In the genomic region with DNA sequence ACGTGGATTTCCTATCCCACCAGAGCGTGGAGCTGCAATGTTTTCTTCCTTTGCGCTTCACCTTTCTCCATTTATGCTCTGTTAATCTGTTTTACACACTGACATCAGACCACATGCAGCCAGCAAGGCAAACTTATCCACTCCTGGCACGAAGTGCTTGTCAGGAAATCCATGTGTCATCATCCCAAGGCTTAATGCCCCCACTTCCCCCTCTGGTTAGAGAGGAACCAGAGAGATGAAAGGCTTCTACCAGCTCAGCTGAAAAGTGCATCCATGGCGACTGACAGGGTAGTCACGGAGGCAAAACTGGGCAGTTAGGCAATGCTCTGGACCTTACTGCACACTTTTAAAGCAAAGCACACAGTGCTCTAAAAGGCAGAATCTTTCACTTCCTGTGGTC, we compare ENCODE assay signal across 10 mouse cellular contexts.
DNase-seq lines count a peak whose midpoint lies in the region; ATAC-seq and TF ChIP-seq lines count a peak whose summit lies in the region.
"Had no signal": no experiment of that assay in that cellular context is flagged by ENCODE, and none has a peak within 500 bp of the region (broad histone marks: within the 10 kb centered on the region; RNA-seq: fewer than 3 reads in every experiment).

No protein-coding gene starts in this region.

- H3K36me3 ChIP-seq in midbrain, embryonic 15.5 days (replicated peaks): 0 out of 2 replicates have a peak, but pooled peaks cover 7% of the 10 kb centered on the region
- no peaks in the 10 kb centered on the region for H3K36me3 ChIP-seq in midbrain, postnatal 0 days (ENCODE audit: insufficient read depth, low read length)
- peaks cover 45% of the 10 kb centered on the region for H3K36me3 ChIP-seq in embryonic facial prominence, embryonic 14.5 days (ENCODE audit: control insufficient read depth, insufficient read depth, low read length)
- H3K36me3 ChIP-seq in forebrain, embryonic 11.5 days (ENCODE audit: control insufficient read depth, insufficient read depth, low read length): peaks cover 12% of the 10 kb centered on the region; the same call in 1 of the 2 replicates

- H3K9ac ChIP-seq in midbrain, embryonic 15.5 days: no peak overlapping the region
- H3K9ac ChIP-seq in midbrain, postnatal 0 days (replicated peaks; ENCODE audit: low read length, poor library complexity, severe bottlenecking): no peak overlapping the region
- no peak overlapping the region for H3K9ac ChIP-seq in embryonic facial prominence, embryonic 14.5 days (ENCODE audit: low read depth, low read length)
- no peak overlapping the region for H3K9ac ChIP-seq in forebrain, embryonic 11.5 days (ENCODE audit: low read length)
- H3K9ac ChIP-seq: hindbrain, embryonic 13.5 days; midbrain, embryonic 13.5 days had no signal

- H3K27me3 ChIP-seq in midbrain, embryonic 15.5 days (replicated peaks): no peaks in the 10 kb centered on the region
- H3K27me3 ChIP-seq in midbrain, postnatal 0 days (ENCODE audit: insufficient read depth, low read length): no peaks in the 10 kb centered on the region
- H3K27me3 ChIP-seq in embryonic facial prominence, embryonic 14.5 days (replicated peaks; ENCODE audit: control insufficient read depth, insufficient read depth, low read length): no peaks in the 10 kb centered on the region
- H3K27me3 ChIP-seq in forebrain, embryonic 11.5 days (ENCODE audit: control insufficient read depth, insufficient read depth, low read length): no peaks in the 10 kb centered on the region
- H3K27me3 ChIP-seq: hindbrain, embryonic 13.5 days; midbrain, embryonic 13.5 days had no signal

- peak; percentile 7 for DNase-seq in gastrocnemius, postnatal 25 days
- no peak for DNase-seq in gastrocnemius, adult 8-10 months (ENCODE audit: low spot score in 2 of 2)
- DNase-seq in midbrain, postnatal 0 days (ENCODE audit: low spot score): no peak
- DNase-seq in embryonic facial prominence, embryonic 14.5 days (ENCODE audit: low spot score): peak; percentile 75
- DNase-seq in skeletal muscle tissue, adult 2 months (ENCODE audit: low read depth, low spot score): peak; percentile 25
- DNase-seq in T-cell, adult 2 months (ENCODE audit: low spot score): no peak
- no peak for DNase-seq in forebrain, embryonic 11.5 days (ENCODE audit: low spot score)

- no peak; the same call in 1 of the 2 replicates for TF ChIP-seq CTCF in midbrain, postnatal 0 days (IDR thresholded peaks at IDR 0.05)

- H3K27ac ChIP-seq in midbrain, embryonic 15.5 days: 0 out of 2 replicates have a peak overlapping the region, but pooled peaks have one; percentile 7
- H3K27ac ChIP-seq in midbrain, postnatal 0 days (ENCODE audit: low read depth, low read length): no peak overlapping the region
- H3K27ac ChIP-seq in embryonic facial prominence, embryonic 14.5 days (replicated peaks; ENCODE audit: low read depth, low read length): peak overlapping the region; percentile 56
- H3K27ac ChIP-seq in forebrain, embryonic 11.5 days (ENCODE audit: low read depth, low read length): no peak overlapping the region
- H3K27ac ChIP-seq: hindbrain, embryonic 13.5 days; midbrain, embryonic 13.5 days had no signal

- no peak for ATAC-seq in midbrain, embryonic 15.5 days (replicated peaks)
- no peak for ATAC-seq in midbrain, postnatal 0 days (ENCODE audit: low FRiP score)
- ATAC-seq in embryonic facial prominence, embryonic 14.5 days (ENCODE audit: low read depth): peak; percentile 65; the same call in 1 of the 2 replicates
- ATAC-seq in forebrain, embryonic 11.5 days (replicated peaks; ENCODE audit: low FRiP score): no peak
- ATAC-seq: midbrain, embryonic 13.5 days had no signal

- no peaks in the 10 kb centered on the region for H3K9me3 ChIP-seq in midbrain, embryonic 15.5 days
- no peaks in the 10 kb centered on the region for H3K9me3 ChIP-seq in midbrain, postnatal 0 days (ENCODE audit: low read length)
- no peaks in the 10 kb centered on the region for H3K9me3 ChIP-seq in embryonic facial prominence, embryonic 14.5 days (ENCODE audit: control insufficient read depth, low read length)
- no peaks in the 10 kb centered on the region; the same call in 1 of the 2 replicates for H3K9me3 ChIP-seq in forebrain, embryonic 11.5 days (ENCODE audit: control insufficient read depth, low read length)
- H3K9me3 ChIP-seq: hindbrain, embryonic 13.5 days; midbrain, embryonic 13.5 days had no signal

- H3K4me2 ChIP-seq in midbrain, embryonic 15.5 days: no peak overlapping the region
- no peak overlapping the region for H3K4me2 ChIP-seq in midbrain, postnatal 0 days (ENCODE audit: low read depth, low read length, poor library complexity, severe bottlenecking)
- H3K4me2 ChIP-seq in embryonic facial prominence, embryonic 14.5 days (ENCODE audit: low read depth, low read length): peak overlapping the region; percentile 7; the same call in 1 of the 2 replicates
- no peak overlapping the region for H3K4me2 ChIP-seq in forebrain, embryonic 11.5 days (ENCODE audit: low read depth, low read length, severe bottlenecking)
- H3K4me2 ChIP-seq: hindbrain, embryonic 13.5 days; midbrain, embryonic 13.5 days had no signal

- 40% methylated on average over 6 of the region's 6 CpGs for WGBS in midbrain, embryonic 15.5 days
- 36% methylated on average over 6 of the region's 6 CpGs for WGBS in midbrain, postnatal 0 days
- 18% methylated on average over 6 of the region's 6 CpGs for WGBS in embryonic facial prominence, embryonic 14.5 days
- 71% methylated on average over 6 of the region's 6 CpGs for WGBS in forebrain, embryonic 11.5 days

- H3K4me1 ChIP-seq in midbrain, embryonic 15.5 days: 0 out of 2 replicates have a peak, but pooled peaks cover 3% of the 10 kb centered on the region
- no peaks in the 10 kb centered on the region for H3K4me1 ChIP-seq in midbrain, postnatal 0 days (ENCODE audit: insufficient read depth, low read length)
- H3K4me1 ChIP-seq in embryonic facial prominence, embryonic 14.5 days (ENCODE audit: control insufficient read depth, insufficient read depth, low read length): peaks cover 7% of the 10 kb centered on the region
- H3K4me1 ChIP-seq in forebrain, embryonic 11.5 days (replicated peaks; ENCODE audit: control insufficient read depth, insufficient read depth, low read length): no peaks in the 10 kb centered on the region
- H3K4me1 ChIP-seq: hindbrain, embryonic 13.5 days had no signal

- H3K4me3 ChIP-seq in midbrain, embryonic 15.5 days: no peak overlapping the region
- H3K4me3 ChIP-seq in midbrain, postnatal 0 days (ENCODE audit: low read depth, low read length): no peak overlapping the region
- H3K4me3 ChIP-seq in embryonic facial prominence, embryonic 14.5 days (ENCODE audit: low read depth, low read length): no peak overlapping the region
- no peak overlapping the region for H3K4me3 ChIP-seq in forebrain, embryonic 11.5 days (ENCODE audit: low read depth, low read length)
- H3K4me3 ChIP-seq: hindbrain, embryonic 13.5 days; midbrain, embryonic 13.5 days had no signal

Comparison
In these comparisons a context has a peak if more than half of its experiments do, and no peak if none do; other contexts are left out.
1. DNase-seq: peak in gastrocnemius, postnatal 25 days (single experiment), embryonic facial prominence, embryonic 14.5 days (single experiment) and skeletal muscle tissue, adult 2 months (single experiment); none in gastrocnemius, adult 8-10 months (0 of 2), midbrain, postnatal 0 days (single experiment), T-cell, adult 2 months (single experiment) and forebrain, embryonic 11.5 days (single experiment).
2. H3K27ac ChIP-seq: peak in midbrain, embryonic 15.5 days (single experiment) and embryonic facial prominence, embryonic 14.5 days (single experiment); none in midbrain, postnatal 0 days (single experiment) and forebrain, embryonic 11.5 days (single experiment).